Mouse (Mus musculus) stomach, embryonic 14.5 days (tissue): ENCODE measurements around the gene Mast1. TPM values are rescaled to one million over a fixed set of nuclear protein-coding genes. Genes with fewer than 3 reads are reported as not detected.
A peak's percentile ranks its signal among the peaks of the same experiment; 100 is the strongest.
"Not testable (repeated sequence)": the region's sequence is repeated elsewhere in the genome, so short reads cannot be mapped to it uniquely, and the experiment has no call there.

ENCODE experiments used
- ATAC-seq: fragments of 200-750 bp; cut with Nextera tagmentation; 2 replicates; pipeline ENCODE4 v1.8.0; 2017; ENCODE audit warnings: low read depth, moderate TSS enrichment; ENCODE audit not compliant: insufficient number of reproducible peaks, insufficient read depth, low FRiP score
- H3K27ac ChIP-seq: fragments of 300-500 bp; sonication (generic); 2 replicates; pipeline ENCODE4 v1.5.1; 2014; ENCODE audit warnings: mild to moderate bottlenecking, low read length, moderate library complexity, mixed read lengths
- H3K27me3 ChIP-seq: fragments of 300-500 bp; sonication (generic); 2 replicates; pipeline ENCODE4 v1.6.1; 2014; ENCODE audit warnings: low read length, control low read depth, mixed read lengths; ENCODE audit not compliant: control insufficient read depth, insufficient read depth
- H3K36me3 ChIP-seq: fragments of 300-500 bp; sonication (generic); 2 replicates; pipeline ENCODE4 v1.6.1; 2014; ENCODE audit warnings: mild to moderate bottlenecking, control low read depth, low read length, moderate library complexity, mixed read lengths; ENCODE audit not compliant: control insufficient read depth, insufficient read depth
- H3K4me1 ChIP-seq: fragments of 300-500 bp; sonication (generic); 2 replicates; pipeline ENCODE4 v1.6.1; 2014; ENCODE audit warnings: low read length, control low read depth, mixed read lengths; ENCODE audit not compliant: control insufficient read depth, insufficient read depth
- H3K4me2 ChIP-seq: fragments of 300-500 bp; sonication (generic); replicated peaks from 2 replicates; pipeline ENCODE4 v1.6.1; 2014; ENCODE audit warnings: low read depth, low read length, control low read depth
- H3K4me3 ChIP-seq: fragments of 300-500 bp; sonication (generic); 2 replicates; pipeline ENCODE4 v1.5.1; 2014; ENCODE audit warnings: low read depth, low read length, control low read depth
- H3K9ac ChIP-seq: fragments of 300-500 bp; sonication (generic); replicated peaks from 2 replicates; pipeline ENCODE4 v1.6.1; 2014; ENCODE audit warnings: low read depth, mild to moderate bottlenecking, control low read depth, low read length, moderate library complexity, mixed read lengths
- H3K9me3 ChIP-seq: fragments of 300-500 bp; sonication (generic); 2 replicates; pipeline ENCODE4 v1.6.1; 2016; ENCODE audit warnings: low read depth, low read length, control low read depth; ENCODE audit not compliant: control insufficient read depth
- WGBS: fragments of 180-500 bp; shearing (Covaris S2); extraction: QIAGEN DNeasy Blood & Tissue Kit; methylation state at CpG from one replicate; pipeline ENCODE4 v1.1.7; 2014; 5-methylcytosine and 5-hydroxymethylcytosine counted together
- polyA plus RNA-seq: library from polyadenylated mRNA; unstranded; fragments of >200 nt; fragmentation: Nextera tagmentation; extraction: Ambion mirVana; gene quantifications from 2 replicates; pipeline ENCODE4 v1.2.1, GENCODE M21; 2014

Mast1 gene
- polyA plus RNA-seq, 1 experiment from 2014 or later = 2.2 TPM

GRCm38 (mm10) chr8:84911854-84912253 is 25.3 kb downstream of the Mast1 start:
- Histone ChIP-seq H3K4me1 (no peaks in the 10 kb centered on the region; the same call in 1 of the 2 replicates), H3K9me3 (no peaks in the 10 kb centered on the region), H3K36me3 (no peaks in the 10 kb centered on the region), H3K4me3 (no peak overlapping the region), H3K27me3 (peaks cover 24% of the 10 kb centered on the region), H3K27ac (no peak overlapping the region), H3K4me2 (no peak overlapping the region), H3K9ac (no peak overlapping the region)
- ATAC-seq = no peak
- WGBS = 86% methylated on average over 9 of the region's 9 CpGs

GRCm38 (mm10) chr8:84910551-84910950 is 26.6 kb downstream of the Mast1 start:
- H3K27ac ChIP-seq = no peak overlapping the region
- no peaks in the 10 kb centered on the region for H3K9me3 ChIP-seq
- no peak overlapping the region for H3K9ac ChIP-seq
- no peak for ATAC-seq
- WGBS = 90% methylated on average over 6 of the region's 6 CpGs
- H3K4me3 ChIP-seq = no peak overlapping the region
- H3K36me3 ChIP-seq = no peaks in the 10 kb centered on the region
- no peaks in the 10 kb centered on the region; the same call in 1 of the 2 replicates for H3K4me1 ChIP-seq
- peaks cover 20% of the 10 kb centered on the region for H3K27me3 ChIP-seq
- no peak overlapping the region for H3K4me2 ChIP-seq

- Histone ChIP-seq H3K9me3 (no peaks in the 10 kb centered on the region), H3K27me3 (peaks cover 20% of the 10 kb centered on the region), H3K4me3 (no peak overlapping the region), H3K4me1 (no peaks in the 10 kb centered on the region; the same call in 1 of the 2 replicates), H3K9ac (no peak overlapping the region), H3K36me3 (no peaks in the 10 kb centered on the region), H3K27ac (no peak overlapping the region), H3K4me2 (no peak overlapping the region)
- ATAC-seq = no peak
- WGBS = 75% methylated on average over 5 of the region's 5 CpGs
Measured at GRCm38 (mm10) chr8:84909949-84910348, 27.2 kb downstream of the Mast1 start.

GRCm38 (mm10) chr8:84909162-84909767 is 27.9 kb downstream of the Mast1 start:
- H3K9me3 ChIP-seq = no peaks in the 10 kb centered on the region
- H3K4me1 ChIP-seq = no peaks in the 10 kb centered on the region; the same call in 1 of the 2 replicates
- H3K9ac ChIP-seq = 0 out of 2 replicates have a peak overlapping the region, but pooled peaks have one; percentile 23
- peak overlapping the region; percentile 43 for H3K4me3 ChIP-seq
- 0 out of 2 replicates have a peak, but pooled peaks have one; percentile 5 for ATAC-seq
- 47% methylated on average over 20 of the region's 20 CpGs for WGBS
- H3K27ac ChIP-seq = no peak overlapping the region
- H3K4me2 ChIP-seq = peak overlapping the region; percentile 84
- no peaks in the 10 kb centered on the region for H3K36me3 ChIP-seq
- peaks cover 20% of the 10 kb centered on the region for H3K27me3 ChIP-seq

GRCm38 (mm10) chr8:84908421-84909161 is 28.6 kb downstream of the Mast1 start, which contains the start of gene Dnase2a:
Gene Dnase2a, plus strand, starts transcription at chr8:84908560.
- ATAC-seq = peak; percentile 90
- 2% methylated on average over 45 of the region's 45 CpGs for WGBS
- no peaks in the 10 kb centered on the region for H3K36me3 ChIP-seq
- no peaks in the 10 kb centered on the region; the same call in 1 of the 2 replicates for H3K4me1 ChIP-seq
- H3K27me3 ChIP-seq = peaks cover 20% of the 10 kb centered on the region
- peak within 1 kb of the TSS; percentile 43 for H3K4me3 ChIP-seq
- H3K27ac ChIP-seq = no peak within 1 kb of the TSS
- H3K9me3 ChIP-seq = no peaks in the 10 kb centered on the region
- peak within 1 kb of the TSS; percentile 84 for H3K4me2 ChIP-seq
- H3K9ac ChIP-seq = peak within 1 kb of the TSS; percentile 23; the same call in 1 of the 2 replicates

- H3K4me1 ChIP-seq, ATAC-seq, H3K9me3 ChIP-seq, H3K9ac ChIP-seq, H3K36me3 ChIP-seq, H3K27ac ChIP-seq: not testable (repeated sequence)
- 27% methylated on average over 6 of the region's 7 CpGs for WGBS
- peak overlapping the region; percentile 84 for H3K4me2 ChIP-seq
- H3K4me3 ChIP-seq = peak overlapping the region; percentile 43
- peaks cover 17% of the 10 kb centered on the region for H3K27me3 ChIP-seq
Measured at GRCm38 (mm10) chr8:84907979-84908378, 29.2 kb downstream of the Mast1 start.

GRCm38 (mm10) chr8:84907493-84907892 is 29.7 kb downstream of the Mast1 start:
- Histone ChIP-seq H3K9ac (no peak overlapping the region), H3K4me3 (no peak overlapping the region), H3K36me3 (no peaks in the 10 kb centered on the region), H3K4me2 (no peak overlapping the region), H3K27ac (no peak overlapping the region), H3K4me1 (no peaks in the 10 kb centered on the region; the same call in 1 of the 2 replicates), H3K27me3 (peaks cover 12% of the 10 kb centered on the region), H3K9me3 (no peaks in the 10 kb centered on the region)
- WGBS = 76% methylated on average over 8 of the region's 8 CpGs
- ATAC-seq = no peak

GRCm38 (mm10) chr8:84907037-84907436 is 30.1 kb downstream of the Mast1 start:
- no peak for ATAC-seq
- Histone ChIP-seq H3K4me1 (no peaks in the 10 kb centered on the region; the same call in 1 of the 2 replicates), H3K4me2 (no peak overlapping the region), H3K36me3 (no peaks in the 10 kb centered on the region), H3K9me3 (no peaks in the 10 kb centered on the region), H3K27me3 (peaks cover 7% of the 10 kb centered on the region), H3K27ac (no peak overlapping the region), H3K9ac (no peak overlapping the region), H3K4me3 (no peak overlapping the region)
- 90% methylated on average over 9 of the region's 9 CpGs for WGBS
